Mouse (Mus musculus) cerebellum, adult 11 months (tissue): ENCODE measurements around the gene Gm20696.

ENCODE experiments used
- DNase-seq: peaks from one replicate; pipeline ENCODE4 v3.0.0; 2022

Gm20696 gene

GRCm38 (mm10) chr6:99319415-99320405, 346.9 kb downstream of the Gm20696 start:
- DNase-seq = no peak

GRCm38 (mm10) chr6:99314746-99315145, 351.9 kb downstream of the Gm20696 start:
- DNase-seq = no peak

- no peak for DNase-seq
Measured at GRCm38 (mm10) chr6:99310529-99310928, 356.1 kb downstream of the Gm20696 start.

- no peak for DNase-seq
Measured at GRCm38 (mm10) chr6:99310171-99310500, 356.5 kb downstream of the Gm20696 start.

GRCm38 (mm10) chr6:99309466-99310170, 357.0 kb downstream of the Gm20696 start:
- DNase-seq = no peak

GRCm38 (mm10) chr6:99305751-99306150, 360.8 kb downstream of the Gm20696 start:
- no peak for DNase-seq

GRCm38 (mm10) chr6:99305236-99305635, 361.4 kb downstream of the Gm20696 start:
- DNase-seq = no peak

GRCm38 (mm10) chr6:99302662-99303435, 363.7 kb downstream of the Gm20696 start:
- no peak for DNase-seq

GRCm38 (mm10) chr6:99301923-99302322, 364.7 kb downstream of the Gm20696 start:
- no peak for DNase-seq

GRCm38 (mm10) chr6:99300235-99300634, 366.4 kb downstream of the Gm20696 start:
- no peak for DNase-seq

GRCm38 (mm10) chr6:99299196-99299595, 367.4 kb downstream of the Gm20696 start:
- no peak for DNase-seq

- no peak for DNase-seq
Measured at GRCm38 (mm10) chr6:99297535-99297934, 369.1 kb downstream of the Gm20696 start.

- DNase-seq = no peak
Measured at GRCm38 (mm10) chr6:99295495-99295894, 371.1 kb downstream of the Gm20696 start.

GRCm38 (mm10) chr6:99289220-99289619, 377.4 kb downstream of the Gm20696 start:
- peak; percentile 16 for DNase-seq

- DNase-seq = no peak
Measured at GRCm38 (mm10) chr6:99285026-99285425, 381.6 kb downstream of the Gm20696 start.

GRCm38 (mm10) chr6:99284019-99284418, 382.6 kb downstream of the Gm20696 start:
- DNase-seq = no peak

GRCm38 (mm10) chr6:99282866-99283657, 383.5 kb downstream of the Gm20696 start:
- no peak for DNase-seq

- no peak for DNase-seq
Measured at GRCm38 (mm10) chr6:99281433-99281832, 385.2 kb downstream of the Gm20696 start.

- DNase-seq = no peak
Measured at GRCm38 (mm10) chr6:99280619-99281018, 386.0 kb downstream of the Gm20696 start.

GRCm38 (mm10) chr6:99277251-99277650, 389.3 kb downstream of the Gm20696 start:
- no peak for DNase-seq

- no peak for DNase-seq
Measured at GRCm38 (mm10) chr6:99276297-99276653, 390.3 kb downstream of the Gm20696 start.
